Mouse (Mus musculus): ENCODE data around the gene Pyroxd2. TPM values are rescaled to one million over a fixed set of nuclear protein-coding genes. Genes with fewer than 3 reads are reported as not detected.

The Pyroxd2 gene
- polyA plus RNA-seq, 1 experiment, result 68.9 TPM

DNA sequence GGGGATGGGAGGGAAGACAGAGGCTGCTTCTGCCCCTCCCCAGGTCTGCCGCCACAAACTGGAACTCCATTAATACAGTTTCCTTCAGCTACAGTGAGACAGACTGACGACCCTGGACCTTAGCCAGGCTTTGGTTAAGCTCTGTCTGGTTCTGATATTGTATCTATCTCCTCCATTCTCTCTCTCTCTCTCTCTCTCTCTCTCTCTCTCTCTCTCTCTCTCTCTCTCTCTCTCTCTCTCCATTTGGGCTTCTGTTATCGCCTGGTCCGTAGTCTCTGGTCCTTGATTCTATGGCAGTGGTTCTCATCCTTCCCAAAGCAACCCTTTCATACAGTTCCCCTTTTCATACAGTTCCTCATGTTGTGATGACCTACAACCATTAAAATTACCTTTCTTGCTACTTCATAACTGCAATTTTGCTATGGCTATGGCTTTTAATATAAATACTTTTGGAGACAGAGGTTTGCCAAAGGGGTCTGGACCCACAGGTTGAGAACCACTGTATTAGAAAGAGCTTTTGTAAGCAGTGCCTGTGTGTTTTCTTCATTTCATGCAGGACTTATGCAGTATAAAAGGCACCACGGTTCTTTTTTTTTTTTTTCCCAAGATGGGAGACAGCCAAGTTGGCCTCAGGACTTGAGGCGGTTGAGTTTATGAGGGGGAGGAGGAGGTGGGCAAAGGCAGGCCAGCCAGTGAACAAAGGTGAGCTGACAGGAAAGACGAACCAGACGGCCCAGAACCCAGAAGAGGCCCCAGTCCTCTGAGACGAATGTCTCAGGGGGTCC, 7.3 kb downstream of the Pyroxd2 start:
- TF ChIP-seq CTCF (conservative IDR thresholded peaks at IDR 0.05; ENCODE audit: insufficient read depth, insufficient read length, low read depth, low read length), result no peak
- no peaks in the 10 kb centered on the region for H3K27me3 ChIP-seq (replicated peaks; ENCODE audit: control insufficient read depth, insufficient read depth, low read length)
- WGBS, result 53% methylated on average over 9 of the region's 9 CpGs
- no peaks in the 10 kb centered on the region for H3K36me3 ChIP-seq (ENCODE audit: control insufficient read depth, insufficient read depth, low read length)
- DNase-seq, result no peak
- H3K4me3 ChIP-seq (ENCODE audit: insufficient read depth, low read depth, low read length), result no peak overlapping the region
- H3K27ac ChIP-seq (ENCODE audit: insufficient read depth, low read depth, low read length), result no peak overlapping the region
- H3K4me1 ChIP-seq (ENCODE audit: control insufficient read depth, insufficient read depth, low read length), result peaks cover 9% of the 10 kb centered on the region; the same call in 1 of the 2 replicates

DNA sequence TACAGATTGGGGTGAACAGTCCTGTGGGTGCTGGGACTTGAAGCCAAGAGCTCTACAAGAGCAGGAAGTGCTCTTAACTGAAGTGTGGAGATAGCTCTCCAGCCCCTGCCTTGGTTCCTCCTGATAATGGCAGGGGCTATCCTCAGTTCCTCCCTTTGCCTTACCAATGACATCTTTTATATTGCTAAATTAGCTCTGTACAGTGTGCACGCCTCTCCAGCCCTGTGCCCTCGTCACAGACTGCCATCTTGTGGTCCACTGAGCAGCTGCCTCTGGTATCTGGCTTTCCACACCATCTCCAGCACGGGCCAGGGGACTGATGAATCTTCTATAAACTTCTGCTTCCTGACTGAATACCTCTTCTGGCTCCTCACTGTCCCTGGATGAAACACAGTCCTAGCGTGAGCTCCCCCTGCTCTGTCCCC, 8.4 kb downstream of the Pyroxd2 start:
- peak; percentile 59 for DNase-seq
- Histone ChIP-seq H3K4me3 (ENCODE audit: insufficient read depth, low read depth, low read length) (no peak overlapping the region), H3K27me3 (replicated peaks; ENCODE audit: control insufficient read depth, insufficient read depth, low read length) (no peaks in the 10 kb centered on the region), H3K4me1 (ENCODE audit: control insufficient read depth, insufficient read depth, low read length) (peaks cover 4% of the 10 kb centered on the region; the same call in 1 of the 2 replicates), H3K36me3 (ENCODE audit: control insufficient read depth, insufficient read depth, low read length) (no peaks in the 10 kb centered on the region), H3K27ac (ENCODE audit: insufficient read depth, low read depth, low read length) (no peak overlapping the region)
- WGBS, result 24% methylated on average over 4 of the region's 4 CpGs
- TF ChIP-seq POLR2A (IDR thresholded peaks at IDR 0.05; ENCODE audit: low read depth, low read length) (no peak), CTCF (conservative IDR thresholded peaks at IDR 0.05; ENCODE audit: insufficient read depth, insufficient read length, low read depth, low read length) (peak; percentile 89)

DNA sequence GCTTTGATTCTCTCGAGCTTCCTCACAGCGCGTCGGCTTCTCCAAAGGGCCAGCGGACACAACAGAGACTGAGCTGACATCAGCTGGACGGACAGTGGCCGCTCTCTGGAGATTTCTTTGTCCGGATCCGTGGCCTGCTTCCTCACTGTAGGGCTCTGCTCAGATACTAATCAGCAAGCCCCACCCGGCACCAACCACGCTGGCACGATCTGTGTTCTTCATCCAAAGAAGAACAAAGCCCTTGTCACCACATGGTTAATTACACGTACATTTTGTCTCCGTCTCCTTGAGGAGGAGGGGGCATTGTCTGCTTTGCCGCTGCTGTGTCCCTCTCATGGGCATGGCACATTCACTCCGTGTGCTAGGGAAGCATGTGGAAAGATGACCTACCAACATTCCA, 9.3 kb downstream of the Pyroxd2 start:
- Histone ChIP-seq H3K4me3 (ENCODE audit: insufficient read depth, low read depth, low read length) (no peak overlapping the region), H3K36me3 (ENCODE audit: control insufficient read depth, insufficient read depth, low read length) (no peaks in the 10 kb centered on the region), H3K4me1 (ENCODE audit: control insufficient read depth, insufficient read depth, low read length) (peaks cover 4% of the 10 kb centered on the region; the same call in 1 of the 2 replicates), H3K27ac (ENCODE audit: insufficient read depth, low read depth, low read length) (no peak overlapping the region), H3K27me3 (replicated peaks; ENCODE audit: control insufficient read depth, insufficient read depth, low read length) (no peaks in the 10 kb centered on the region)
- DNase-seq, result no peak
- TF ChIP-seq CTCF (conservative IDR thresholded peaks at IDR 0.05; ENCODE audit: insufficient read depth, insufficient read length, low read depth, low read length), result no peak
- WGBS, result 78% methylated on average over 16 of the region's 16 CpGs

DNA sequence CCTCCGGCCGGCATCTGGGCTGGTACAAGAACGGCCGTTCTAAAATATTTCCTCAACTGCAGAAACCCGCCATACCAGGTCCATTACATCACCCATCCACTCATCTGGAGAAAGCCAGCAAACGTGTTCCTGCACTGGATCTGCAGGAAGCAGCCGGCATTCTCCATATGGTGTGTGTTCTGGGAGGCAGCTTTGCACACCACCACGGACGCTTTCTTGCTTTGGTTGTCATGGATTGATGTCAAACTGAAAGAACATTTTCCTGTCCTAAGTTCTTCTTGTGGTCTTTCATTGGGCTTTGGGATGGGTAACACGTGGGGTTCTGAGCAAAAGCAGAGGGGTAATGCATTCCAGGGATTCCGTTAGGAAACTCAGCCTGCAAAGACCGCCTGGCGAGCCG, 10.7 kb downstream of the Pyroxd2 start:
- DNase-seq, result no peak
- no peak for TF ChIP-seq CTCF (conservative IDR thresholded peaks at IDR 0.05; ENCODE audit: insufficient read depth, insufficient read length, low read depth, low read length)
- no peak for TF ChIP-seq POLR2A (IDR thresholded peaks at IDR 0.05; ENCODE audit: low read depth, low read length)
- Histone ChIP-seq H3K36me3 (ENCODE audit: control insufficient read depth, insufficient read depth, low read length) (no peaks in the 10 kb centered on the region), H3K27me3 (replicated peaks; ENCODE audit: control insufficient read depth, insufficient read depth, low read length) (no peaks in the 10 kb centered on the region), H3K27ac (ENCODE audit: insufficient read depth, low read depth, low read length) (no peak overlapping the region), H3K4me3 (ENCODE audit: insufficient read depth, low read depth, low read length) (no peak overlapping the region), H3K4me1 (ENCODE audit: control insufficient read depth, insufficient read depth, low read length) (peaks cover 4% of the 10 kb centered on the region; the same call in 1 of the 2 replicates)
- WGBS, result 69% methylated on average over 14 of the region's 14 CpGs

DNA sequence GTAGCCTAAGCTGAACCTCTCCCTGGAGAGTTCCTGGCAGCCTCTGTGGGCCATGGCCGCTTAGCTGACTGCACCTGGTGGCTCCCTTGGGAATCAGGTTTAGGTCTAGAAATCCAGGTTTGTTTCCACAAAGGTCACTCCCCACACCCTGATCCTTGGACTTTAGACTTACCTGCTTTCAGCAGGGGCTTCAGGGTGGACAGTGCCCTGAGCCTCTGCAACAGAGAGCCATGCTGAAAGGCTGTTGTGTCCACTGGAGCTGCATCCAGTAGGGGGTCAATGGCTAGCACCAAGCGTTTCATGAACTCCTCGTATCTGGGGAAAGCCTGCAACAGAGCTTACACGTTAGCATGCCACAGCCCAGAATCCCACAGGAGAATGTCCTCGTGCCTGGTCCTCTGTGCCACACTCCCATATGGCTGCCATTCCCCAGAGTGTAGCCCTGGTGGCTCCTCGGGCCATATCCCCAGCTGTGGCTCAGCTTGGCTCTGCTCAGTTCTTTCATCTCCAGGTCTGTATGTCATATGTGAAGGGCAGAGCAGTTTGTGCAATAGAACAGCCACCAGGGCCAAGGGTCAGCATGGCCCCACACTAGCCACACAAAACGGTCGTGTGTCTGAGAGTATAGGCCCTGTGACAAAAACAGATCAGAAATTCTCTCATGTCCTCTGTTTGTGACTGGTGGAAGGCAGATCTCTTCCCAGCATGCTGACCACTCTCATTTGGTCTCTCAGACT, 12.2 kb downstream of the Pyroxd2 start:
- no peaks in the 10 kb centered on the region for H3K27me3 ChIP-seq (replicated peaks; ENCODE audit: control insufficient read depth, insufficient read depth, low read length)
- DNase-seq, result peak; percentile 31
- no peak overlapping the region for H3K27ac ChIP-seq (ENCODE audit: insufficient read depth, low read depth, low read length)
- no peak for TF ChIP-seq POLR2A (IDR thresholded peaks at IDR 0.05; ENCODE audit: low read depth, low read length)
- TF ChIP-seq CTCF (conservative IDR thresholded peaks at IDR 0.05; ENCODE audit: insufficient read depth, insufficient read length, low read depth, low read length), result no peak
- peaks cover 4% of the 10 kb centered on the region; the same call in 1 of the 2 replicates for H3K4me1 ChIP-seq (ENCODE audit: control insufficient read depth, insufficient read depth, low read length)
- 75% methylated on average over 8 of the region's 8 CpGs for WGBS
- H3K36me3 ChIP-seq (ENCODE audit: control insufficient read depth, insufficient read depth, low read length), result no peaks in the 10 kb centered on the region
- H3K4me3 ChIP-seq (ENCODE audit: insufficient read depth, low read depth, low read length), result no peak overlapping the region

DNA sequence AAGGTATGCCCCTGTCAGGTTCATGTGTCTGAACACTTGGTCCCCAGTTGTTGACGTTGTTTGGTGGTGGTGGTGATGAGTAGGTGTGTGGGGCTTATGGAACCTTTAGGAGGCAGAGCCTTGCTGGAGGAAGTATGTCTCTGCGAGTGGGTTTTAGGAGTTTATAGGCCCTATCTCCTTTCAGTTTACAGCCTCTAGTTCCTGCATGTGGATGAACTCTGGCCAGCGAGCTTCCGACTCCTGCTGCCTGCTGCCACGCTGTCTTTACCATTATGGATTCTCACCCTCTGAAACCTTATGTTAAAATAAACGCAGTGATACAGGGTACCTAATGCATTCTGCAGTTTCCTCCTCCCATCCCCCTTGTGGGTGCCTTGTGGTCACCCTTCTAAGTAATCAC, 12.8 kb downstream of the Pyroxd2 start:
- WGBS, result 83% methylated on average over 6 of the region's 6 CpGs
- Histone ChIP-seq H3K4me3 (ENCODE audit: insufficient read depth, low read depth, low read length) (no peak overlapping the region), H3K27ac (ENCODE audit: insufficient read depth, low read depth, low read length) (no peak overlapping the region), H3K27me3 (replicated peaks; ENCODE audit: control insufficient read depth, insufficient read depth, low read length) (no peaks in the 10 kb centered on the region), H3K4me1 (ENCODE audit: control insufficient read depth, insufficient read depth, low read length) (peaks cover 4% of the 10 kb centered on the region; the same call in 1 of the 2 replicates), H3K36me3 (ENCODE audit: control insufficient read depth, insufficient read depth, low read length) (no peaks in the 10 kb centered on the region)
- no peak for TF ChIP-seq CTCF (conservative IDR thresholded peaks at IDR 0.05; ENCODE audit: insufficient read depth, insufficient read length, low read depth, low read length)
- no peak for DNase-seq

DNA sequence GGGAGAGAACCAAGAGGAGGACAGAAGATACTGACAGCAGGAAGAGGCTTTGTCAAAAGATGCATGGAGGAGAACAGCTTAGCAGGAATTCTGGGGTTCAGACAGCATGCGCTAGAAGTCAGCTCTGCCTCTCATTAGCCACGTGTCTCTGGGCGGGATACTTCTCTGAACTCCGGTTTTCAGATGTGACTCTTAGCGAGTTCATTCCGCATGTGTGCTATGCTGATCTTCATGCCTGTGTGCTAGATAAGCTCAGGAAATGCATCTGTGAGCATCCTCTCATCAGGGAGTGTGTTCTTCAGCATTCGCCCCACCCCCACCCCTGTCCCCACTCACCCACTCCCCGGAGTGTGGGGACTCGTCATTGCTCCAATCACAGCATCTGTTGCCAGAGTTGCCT, 14.8 kb downstream of the Pyroxd2 start:
- peaks cover 4% of the 10 kb centered on the region; the same call in 1 of the 2 replicates for H3K4me1 ChIP-seq (ENCODE audit: control insufficient read depth, insufficient read depth, low read length)
- WGBS, result 83% methylated on average over 9 of the region's 9 CpGs
- no peak overlapping the region for H3K27ac ChIP-seq (ENCODE audit: insufficient read depth, low read depth, low read length)
- TF ChIP-seq CTCF (conservative IDR thresholded peaks at IDR 0.05; ENCODE audit: insufficient read depth, insufficient read length, low read depth, low read length), result no peak
- TF ChIP-seq POLR2A (IDR thresholded peaks at IDR 0.05; ENCODE audit: low read depth, low read length), result no peak
- H3K36me3 ChIP-seq (ENCODE audit: control insufficient read depth, insufficient read depth, low read length), result no peaks in the 10 kb centered on the region
- H3K4me3 ChIP-seq (ENCODE audit: insufficient read depth, low read depth, low read length), result no peak overlapping the region
- DNase-seq, result no peak
- no peaks in the 10 kb centered on the region for H3K27me3 ChIP-seq (replicated peaks; ENCODE audit: control insufficient read depth, insufficient read depth, low read length)
